Mouse (Mus musculus): Measurements from ENCODE around the gene Luc7l3.

Gene Luc7l3

DNA sequence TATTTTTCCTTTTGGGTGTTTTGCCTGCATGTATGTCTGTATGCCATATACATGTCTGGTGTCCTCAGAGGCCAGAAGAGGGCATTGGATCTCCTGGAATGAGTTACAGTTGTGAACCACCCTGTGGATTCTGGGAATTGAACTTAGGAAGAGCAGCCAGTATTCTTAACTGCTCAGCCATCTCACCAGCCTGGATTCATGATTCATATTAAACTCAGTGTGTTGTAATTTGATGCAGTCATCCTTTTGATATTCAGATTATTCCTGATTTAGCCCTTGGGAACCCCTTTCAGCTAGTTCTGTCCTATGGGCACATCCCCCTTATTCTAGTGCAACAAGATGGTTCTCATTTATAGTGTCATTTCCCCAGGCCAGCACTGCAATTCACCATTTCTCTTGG lies 14.8 kb upstream of the Luc7l3 start:
- no peak for DNase-seq

GRCm38 (mm10) chr11:94334386-94334968 lies 12.7 kb upstream of the Luc7l3 start:
- no peak for DNase-seq

DNA sequence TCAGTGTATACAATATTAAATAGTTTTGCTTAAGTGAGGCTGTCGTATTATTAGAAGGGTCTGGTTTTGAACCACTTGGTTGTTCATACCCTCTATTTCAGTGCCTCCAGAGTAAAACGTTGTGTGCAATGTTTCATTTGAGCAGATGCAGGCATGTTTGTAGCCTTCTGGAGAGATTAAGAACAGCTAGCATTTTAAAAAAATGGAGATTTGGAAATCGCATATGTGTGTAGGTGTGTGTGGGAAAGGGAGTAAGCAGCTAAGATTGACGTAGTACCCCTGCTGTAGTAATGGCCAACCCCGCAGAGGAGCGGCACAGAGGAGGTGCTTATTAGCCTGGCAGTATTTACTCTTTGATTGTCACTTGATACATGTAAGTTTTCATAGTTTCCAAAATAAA lies 10.9 kb upstream of the Luc7l3 start:
- DNase-seq: no peak

GRCm38 (mm10) chr11:94330211-94330610 lies 8.4 kb upstream of the Luc7l3 start:
- DNase-seq: no peak

DNA sequence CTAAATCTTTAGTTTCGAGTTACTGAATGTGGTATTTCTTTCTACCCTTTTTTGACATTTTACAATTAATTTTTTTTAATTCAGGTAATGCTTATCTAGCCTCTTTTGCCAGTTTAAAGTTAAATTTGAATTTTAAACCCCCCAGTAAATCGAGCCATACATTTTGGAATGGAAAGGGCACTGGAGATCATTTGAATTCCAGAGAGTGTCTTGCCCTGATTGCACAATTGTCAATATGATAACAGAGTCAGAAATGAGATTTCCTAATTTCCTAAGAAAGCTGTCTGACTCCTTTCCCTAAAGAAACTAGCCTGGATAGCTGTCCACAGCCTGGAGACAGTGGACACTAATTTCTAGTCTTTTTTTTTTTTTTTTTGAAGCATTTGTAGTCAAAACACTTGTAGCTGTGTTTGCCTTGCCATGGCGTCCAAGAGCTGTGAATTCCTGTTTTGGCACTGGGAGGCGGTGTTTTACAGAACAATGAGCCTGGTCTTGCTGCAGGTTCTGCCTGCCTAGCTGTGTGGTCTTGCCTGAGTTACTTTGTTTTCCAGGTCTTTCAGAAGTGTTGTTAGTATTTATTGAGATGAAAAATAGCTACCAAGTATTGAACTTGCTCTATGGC lies 7.6 kb upstream of the Luc7l3 start:
- DNase-seq: peak; percentile 78

GRCm38 (mm10) chr11:94328644-94329025 lies 6.8 kb upstream of the Luc7l3 start:
- no peak for DNase-seq

DNA sequence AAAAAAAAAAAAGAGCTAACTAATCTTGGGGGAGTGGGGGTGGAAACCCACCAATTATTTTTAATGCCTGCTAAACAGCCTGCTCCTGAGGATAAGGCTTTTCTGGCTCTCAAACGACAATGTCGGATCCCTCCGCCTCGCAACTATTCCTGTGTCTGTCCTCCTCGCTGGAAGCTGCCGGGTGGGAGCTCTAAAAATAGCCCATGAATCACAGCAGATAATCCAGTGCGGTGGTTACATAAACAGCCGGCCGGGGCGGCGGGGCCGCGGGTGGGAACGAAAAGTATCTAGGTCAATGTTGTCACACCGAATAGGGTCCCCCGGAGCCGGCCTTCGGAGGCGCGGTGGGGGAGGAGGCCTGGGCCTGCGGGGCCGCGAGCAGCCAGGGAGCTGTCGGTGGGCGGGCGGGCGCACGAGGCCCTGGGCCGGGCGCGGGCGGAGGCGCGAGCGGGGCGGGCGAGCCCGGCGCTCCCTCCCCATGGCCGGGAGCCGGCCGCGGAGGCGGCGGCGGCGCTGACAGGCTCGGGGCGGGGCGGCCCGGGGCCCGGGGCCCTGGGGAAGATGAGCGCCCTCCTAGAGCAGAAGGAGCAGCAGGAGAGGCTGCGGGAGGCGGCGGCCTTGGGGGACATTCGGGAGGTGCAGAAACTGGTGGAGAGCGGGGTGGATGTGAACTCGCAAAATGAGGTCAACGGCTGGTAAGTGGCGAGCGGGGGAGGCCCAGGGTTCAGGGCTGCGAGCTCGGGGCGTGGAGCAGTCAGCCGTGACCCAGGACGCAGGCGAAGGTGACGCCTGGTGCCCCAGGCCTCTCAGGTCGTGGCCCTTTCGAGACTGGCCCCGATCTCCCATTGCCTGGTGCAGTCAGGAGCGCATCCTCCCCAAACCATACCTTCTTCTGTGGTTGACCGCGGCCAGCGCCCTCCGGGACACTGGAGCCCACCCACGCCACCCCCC lies 6.2 kb upstream of the Luc7l3 start, which contains the start of gene Ankrd40:
Ankrd40 (plus strand) TSS at position 309 of the 951 bp plus-strand sequence.
- peak; percentile 98 for DNase-seq

DNA sequence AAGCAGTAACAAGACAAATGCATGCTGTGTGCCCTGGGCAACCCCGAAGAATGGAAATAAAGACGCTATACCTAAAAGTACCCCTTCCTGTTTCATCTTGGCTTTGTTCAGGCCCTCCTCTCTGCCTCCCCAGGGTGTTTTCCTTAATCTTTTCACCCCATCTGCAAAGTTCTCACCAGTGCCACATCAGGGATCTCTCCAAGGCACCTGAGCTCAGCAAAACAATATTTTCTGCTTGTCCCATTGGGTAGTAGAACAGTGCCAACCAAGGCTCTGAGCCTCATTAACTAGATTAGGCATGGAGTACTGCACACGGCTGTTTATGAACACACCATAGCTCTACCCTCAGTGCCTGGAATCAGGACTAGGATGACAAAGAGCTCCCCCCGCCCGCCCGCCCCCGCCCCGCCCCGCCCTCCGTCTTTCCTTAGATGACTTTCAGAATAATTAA lies 5.2 kb upstream of the Luc7l3 start:
- peak; percentile 85 for DNase-seq

DNA sequence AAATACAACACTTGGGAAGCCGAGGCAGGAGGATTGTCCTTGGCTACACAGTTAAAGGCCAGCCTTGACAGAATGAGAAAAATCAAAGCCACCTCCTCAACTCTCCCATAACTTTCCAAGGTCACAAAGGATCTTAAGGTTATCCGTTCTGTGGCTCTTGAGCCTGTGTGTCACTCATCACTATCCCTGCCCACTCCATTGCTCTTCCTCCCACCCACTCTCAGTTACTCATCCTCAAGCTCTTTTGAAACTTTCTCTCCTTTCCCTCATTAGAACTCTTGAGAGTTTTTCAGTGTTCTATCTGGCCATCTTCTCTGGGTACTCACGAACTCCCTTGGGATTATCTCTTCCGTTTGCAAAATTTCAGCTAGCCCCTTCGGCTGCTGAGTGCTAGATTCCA lies 2.8 kb upstream of the Luc7l3 start:
- no peak for DNase-seq

GRCm38 (mm10) chr11:94323271-94323925 lies 1.6 kb upstream of the Luc7l3 start:
- no peak for DNase-seq

DNA sequence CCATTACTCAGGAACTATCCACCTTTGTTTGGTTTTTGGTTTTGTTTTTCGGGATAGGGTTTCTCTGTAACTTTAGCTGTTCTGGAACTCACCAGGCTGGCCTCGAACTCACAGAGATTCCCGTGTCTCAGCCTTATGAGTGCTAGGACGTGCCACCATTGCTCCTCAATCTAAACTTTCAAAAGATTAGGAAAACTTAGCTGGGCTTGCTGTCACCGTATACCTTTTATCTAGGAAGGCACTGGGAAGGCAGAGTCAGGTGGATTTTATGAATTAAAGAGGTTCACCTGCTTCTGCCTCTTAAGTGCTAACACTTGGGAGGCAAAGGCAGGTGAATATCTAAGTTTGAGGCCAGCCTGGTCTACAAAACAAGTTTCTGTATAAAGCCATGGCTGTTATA lies 848 bp upstream of the Luc7l3 start:
- no peak for DNase-seq

DNA sequence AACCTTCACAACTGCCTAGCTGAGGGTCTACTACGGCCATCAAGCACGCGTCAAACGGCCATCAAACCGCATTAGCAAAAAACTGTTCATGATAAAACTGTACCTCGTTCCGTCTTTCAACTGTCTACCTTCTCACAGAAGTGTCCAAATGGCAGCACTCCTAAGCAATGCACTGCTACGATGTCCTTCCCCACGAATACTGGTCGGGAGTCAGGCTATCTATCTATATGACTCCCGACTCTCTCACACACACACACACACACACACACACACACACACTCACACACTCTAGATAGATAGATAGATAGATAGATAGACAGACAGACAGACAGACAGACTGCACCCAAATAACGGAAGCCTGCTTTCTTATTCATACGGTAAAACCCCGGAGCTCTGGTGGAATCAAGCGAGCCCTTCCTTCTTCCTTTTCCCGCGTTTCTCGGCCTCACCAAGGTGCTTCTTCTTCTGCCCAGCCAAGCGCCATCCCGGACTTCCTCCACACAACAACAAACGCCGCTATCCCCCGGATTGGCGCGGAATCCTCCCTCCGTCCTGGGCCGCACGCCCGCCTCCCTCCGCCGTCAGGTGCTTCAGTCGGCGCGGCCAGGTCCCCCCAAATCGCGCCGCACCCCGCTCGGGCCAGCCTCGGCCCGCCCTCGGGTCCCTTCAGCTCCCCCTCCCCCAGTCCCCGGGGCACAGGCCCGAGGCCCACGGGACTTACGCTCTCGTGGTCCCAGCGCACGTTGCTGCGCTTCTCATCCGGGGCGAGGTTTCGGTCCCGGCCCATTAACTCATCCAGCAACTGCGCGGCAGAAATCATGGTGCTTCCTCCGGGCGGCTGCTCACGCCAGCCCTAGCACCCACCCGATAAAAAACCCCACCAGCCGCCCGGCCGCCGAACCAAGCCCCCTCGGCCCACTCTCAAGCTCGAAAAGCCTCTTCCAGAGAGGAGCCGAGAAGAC lies 538 bp downstream of the Luc7l3 start:
- DNase-seq: peak; percentile 18

- DNase-seq: peak; percentile 30
Observed at GRCm38 (mm10) chr11:94318056-94318455, 3.7 kb downstream of the Luc7l3 start.

GRCm38 (mm10) chr11:94317515-94317914 lies 4.3 kb downstream of the Luc7l3 start:
- DNase-seq: no peak

GRCm38 (mm10) chr11:94317014-94317413 lies 4.8 kb downstream of the Luc7l3 start:
- DNase-seq: no peak

- DNase-seq: no peak
Observed at GRCm38 (mm10) chr11:94316528-94316927, 5.3 kb downstream of the Luc7l3 start.

GRCm38 (mm10) chr11:94315308-94315707 lies 6.5 kb downstream of the Luc7l3 start:
- DNase-seq: no peak

- no peak for DNase-seq
Observed at GRCm38 (mm10) chr11:94314098-94314652, 7.6 kb downstream of the Luc7l3 start.

- no peak for DNase-seq
Observed at GRCm38 (mm10) chr11:94312733-94313132, 9.1 kb downstream of the Luc7l3 start.

GRCm38 (mm10) chr11:94294996-94295845 lies 26.6 kb downstream of the Luc7l3 start:
- DNase-seq: no peak

Data from cerebellum, adult 9-11 months (tissue).